Mouse (Mus musculus) 416B (cell line): ENCODE measurements around the gene Aldh1l1.

ENCODE experiments used
- DNase-seq: peaks from one replicate; pipeline ENCODE4 v3.0.0; 2011; ENCODE audit warnings: low read depth

Aldh1l1 gene

DNA sequence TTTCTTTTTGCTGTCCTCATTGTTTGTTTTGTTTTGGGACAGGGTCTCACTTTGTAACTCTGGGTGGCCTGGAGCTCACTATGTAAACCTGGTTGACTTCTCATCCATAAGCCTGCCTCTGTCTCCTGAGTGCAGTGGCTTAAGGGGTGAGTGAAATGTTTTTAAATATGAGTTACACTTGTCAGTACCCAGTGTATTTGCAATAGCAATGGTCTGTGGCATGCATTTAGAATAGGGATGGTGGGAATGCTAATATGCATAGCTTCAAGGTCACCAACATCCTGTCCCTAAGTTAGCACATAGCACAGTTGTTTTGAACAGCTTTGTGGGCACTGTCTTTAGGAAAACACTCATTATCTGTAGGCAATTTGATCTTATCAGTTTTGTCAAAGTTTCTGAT is 21.2 kb downstream of the Aldh1l1 start:
- no peak for DNase-seq

DNA sequence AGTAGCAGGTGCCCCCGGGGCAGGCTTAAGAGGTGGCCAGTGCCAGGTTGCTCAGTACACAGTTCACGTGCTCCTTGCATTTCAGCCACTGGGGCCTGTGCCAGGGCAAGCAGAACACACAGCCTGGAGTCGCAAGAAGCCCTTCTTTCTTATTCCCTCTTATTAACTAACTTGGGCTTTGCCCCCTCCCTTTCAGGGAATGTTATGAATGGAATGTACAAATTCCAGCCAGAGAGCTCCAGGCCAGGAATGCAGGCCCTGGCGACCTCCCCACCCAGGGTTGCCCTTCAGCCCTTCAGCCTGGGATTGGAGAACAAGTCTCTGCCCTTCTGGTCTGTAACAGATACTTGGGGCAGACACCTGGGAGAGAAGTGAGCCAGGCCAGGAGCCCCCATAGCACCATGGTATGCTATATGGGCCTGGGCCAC is 22.0 kb downstream of the Aldh1l1 start:
- DNase-seq = no peak

DNA sequence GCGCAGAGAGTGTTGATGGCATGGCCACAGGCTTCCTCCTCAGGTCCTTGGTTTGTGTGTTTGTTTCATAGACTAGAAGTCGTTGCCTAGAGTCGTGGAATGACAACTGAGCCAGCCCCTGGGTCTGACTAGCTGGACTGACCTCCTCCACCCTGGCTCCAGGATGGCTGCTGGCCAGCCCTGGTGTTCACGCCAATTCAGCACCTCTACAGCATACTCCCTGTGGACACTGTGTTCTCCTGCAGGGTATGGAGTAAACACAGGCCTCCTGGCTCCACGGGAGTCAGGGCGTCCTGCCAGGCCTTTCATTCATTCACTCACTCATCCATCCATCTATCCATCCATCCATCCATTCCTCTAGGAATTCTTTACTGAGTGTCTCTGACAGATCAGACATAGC is 22.9 kb downstream of the Aldh1l1 start:
- no peak for DNase-seq

DNA sequence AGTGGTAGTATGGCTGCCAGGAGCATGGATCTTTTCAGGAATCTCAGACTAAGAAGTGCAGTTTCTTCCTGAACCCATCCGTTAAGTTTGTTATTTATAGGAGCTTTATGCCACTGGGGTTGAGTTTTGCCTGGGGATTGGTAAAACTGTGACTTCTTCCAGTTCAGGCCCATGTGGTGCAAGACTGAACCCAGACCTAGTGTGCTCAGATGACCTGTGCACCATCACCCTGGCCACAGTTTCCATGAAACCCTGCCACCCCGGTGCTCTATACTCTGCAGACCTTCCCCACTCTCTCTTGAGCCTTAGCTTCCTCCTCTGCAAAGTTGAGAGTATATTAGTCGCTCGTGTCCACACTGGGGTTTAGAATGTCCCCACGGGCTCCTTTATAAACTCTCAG is 26.2 kb downstream of the Aldh1l1 start:
- no peak for DNase-seq

DNA sequence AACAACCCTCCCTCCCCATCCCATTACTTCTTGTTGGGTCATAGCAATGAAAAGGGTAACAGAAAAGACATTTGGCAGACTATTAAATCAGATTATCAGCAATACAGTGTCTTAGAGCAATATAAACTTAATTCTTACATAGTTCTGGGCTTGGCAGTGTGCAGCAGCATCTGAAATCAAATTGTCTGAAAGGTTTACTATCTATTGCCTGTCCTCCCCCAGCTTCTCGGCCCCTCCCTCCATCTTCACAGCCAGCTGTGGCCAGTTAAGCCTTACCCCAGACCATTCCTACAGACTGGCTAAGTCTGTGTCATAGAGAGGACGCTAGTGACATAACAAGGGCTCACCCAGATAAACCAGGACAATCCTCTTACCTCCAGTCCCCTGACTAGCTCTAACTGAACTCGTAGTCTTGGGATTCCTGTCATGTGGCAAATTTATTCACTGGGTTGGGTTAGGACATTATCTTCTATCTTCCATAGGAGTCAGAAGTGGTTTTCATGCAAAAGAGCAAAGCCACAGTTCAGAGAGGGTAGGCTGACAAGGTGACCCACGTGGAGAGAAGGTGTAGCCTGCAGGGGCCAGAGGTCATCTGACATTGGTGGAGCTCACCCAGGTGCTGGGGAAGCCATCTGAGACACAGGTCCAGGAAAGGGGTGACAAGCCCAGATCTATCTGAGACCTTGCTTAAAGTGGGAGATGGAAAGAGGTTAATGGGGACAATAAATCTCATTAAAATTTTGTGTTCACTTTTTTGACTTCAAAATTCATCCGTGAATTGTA is 27.0 kb downstream of the Aldh1l1 start:
- no peak for DNase-seq

DNA sequence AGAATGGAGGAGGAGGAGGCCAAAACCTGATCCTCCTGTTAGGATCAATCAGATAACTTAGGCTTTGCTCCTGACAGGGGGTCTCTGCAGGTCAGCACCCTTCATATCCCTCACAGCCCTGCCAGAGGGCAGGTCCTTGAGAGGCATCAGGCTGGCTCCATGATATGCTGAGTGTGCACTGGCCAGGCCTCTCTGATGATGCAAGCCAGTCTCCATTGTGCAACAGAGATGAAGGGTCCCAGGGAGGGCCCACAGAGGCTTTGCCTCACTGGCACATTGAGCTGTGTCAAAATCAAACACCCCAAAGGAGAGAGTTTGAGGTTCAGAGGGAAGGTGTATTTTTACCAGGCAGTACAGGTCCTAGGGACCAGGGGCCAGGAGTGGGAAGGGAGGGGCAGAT is 28.1 kb downstream of the Aldh1l1 start:
- DNase-seq = no peak

DNA sequence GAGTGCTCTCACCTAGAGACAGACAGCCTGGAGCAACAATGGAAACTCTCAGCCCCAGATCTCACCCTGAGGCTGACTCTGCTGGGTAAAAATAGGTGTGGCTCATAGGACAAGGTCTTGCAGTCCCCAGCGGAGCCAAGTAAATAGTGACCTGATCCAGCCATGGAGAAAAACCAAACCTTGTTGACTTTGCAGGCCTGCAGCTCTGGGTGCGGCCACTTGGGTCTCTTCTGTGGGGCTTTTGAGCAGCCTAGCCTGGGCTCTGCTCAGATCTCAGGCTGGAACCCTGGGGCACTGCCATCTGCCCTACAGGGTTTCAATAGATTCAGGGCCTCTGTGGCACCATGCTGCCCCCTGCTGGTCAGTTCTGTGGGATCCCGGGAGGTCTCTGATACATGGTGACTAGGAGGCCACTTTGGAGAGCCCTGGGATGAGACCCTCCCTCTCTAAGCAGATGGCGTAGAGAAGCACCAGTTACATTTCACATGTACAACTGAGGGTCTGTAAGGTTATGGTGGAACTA is 28.7 kb downstream of the Aldh1l1 start:
- DNase-seq = peak; percentile 37

DNA sequence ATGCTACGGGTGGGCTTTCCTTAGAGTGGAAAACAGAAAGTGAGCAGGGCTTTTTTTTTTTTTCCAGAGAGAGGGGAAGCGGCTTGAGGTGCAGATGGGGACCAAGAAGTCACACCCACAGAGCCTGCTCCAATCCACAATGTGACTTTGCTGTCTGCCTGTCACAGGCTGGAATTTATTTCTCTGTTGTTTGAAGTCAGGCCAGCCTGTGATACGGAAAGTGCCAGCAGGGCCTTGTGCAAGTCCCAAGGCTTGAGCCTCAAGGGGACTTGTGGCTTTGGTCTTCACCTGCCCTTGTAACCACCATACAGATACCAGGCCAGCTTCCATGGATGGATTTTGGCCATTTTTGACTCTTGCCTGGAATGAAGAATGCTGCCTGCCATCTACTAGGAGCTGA is 32.7 kb downstream of the Aldh1l1 start:
- DNase-seq = no peak

DNA sequence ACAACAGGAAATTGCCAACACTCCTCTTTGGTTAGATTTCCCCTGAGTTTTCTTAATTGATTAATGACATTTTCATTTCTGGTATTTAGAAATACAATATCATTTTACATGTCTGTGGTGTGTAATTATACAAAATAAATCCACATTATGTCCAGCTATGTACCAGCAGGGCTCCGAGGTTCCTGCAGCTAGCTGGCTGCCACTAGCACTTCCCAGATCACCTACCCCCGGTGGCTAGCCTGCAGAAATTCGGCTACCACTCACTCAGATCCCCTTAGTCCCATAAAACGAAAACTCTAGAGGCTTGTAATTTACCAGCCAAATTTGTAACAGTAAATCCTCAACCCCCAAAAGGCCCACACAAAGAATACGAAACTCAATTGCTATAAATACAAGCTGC is 33.1 kb downstream of the Aldh1l1 start:
- DNase-seq = no peak

DNA sequence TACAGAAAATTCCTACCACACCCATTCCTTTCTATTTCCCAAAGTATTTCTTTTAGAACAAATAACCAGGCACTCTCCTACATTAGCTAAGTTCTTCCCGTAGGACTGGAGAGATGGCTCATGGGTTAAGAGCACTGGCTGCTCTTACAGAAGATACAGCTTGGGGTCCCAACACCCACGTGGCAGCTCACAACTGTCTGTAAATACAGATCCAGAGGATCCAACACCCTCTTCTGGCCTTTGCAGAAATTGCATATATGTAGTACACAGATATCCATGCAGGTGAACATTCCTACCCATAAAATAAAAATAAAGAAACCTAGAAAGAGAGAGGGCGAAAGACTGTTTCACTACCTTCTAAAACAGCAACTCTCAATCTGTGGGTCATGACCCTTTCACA is 40.2 kb downstream of the Aldh1l1 start:
- DNase-seq = no peak

DNA sequence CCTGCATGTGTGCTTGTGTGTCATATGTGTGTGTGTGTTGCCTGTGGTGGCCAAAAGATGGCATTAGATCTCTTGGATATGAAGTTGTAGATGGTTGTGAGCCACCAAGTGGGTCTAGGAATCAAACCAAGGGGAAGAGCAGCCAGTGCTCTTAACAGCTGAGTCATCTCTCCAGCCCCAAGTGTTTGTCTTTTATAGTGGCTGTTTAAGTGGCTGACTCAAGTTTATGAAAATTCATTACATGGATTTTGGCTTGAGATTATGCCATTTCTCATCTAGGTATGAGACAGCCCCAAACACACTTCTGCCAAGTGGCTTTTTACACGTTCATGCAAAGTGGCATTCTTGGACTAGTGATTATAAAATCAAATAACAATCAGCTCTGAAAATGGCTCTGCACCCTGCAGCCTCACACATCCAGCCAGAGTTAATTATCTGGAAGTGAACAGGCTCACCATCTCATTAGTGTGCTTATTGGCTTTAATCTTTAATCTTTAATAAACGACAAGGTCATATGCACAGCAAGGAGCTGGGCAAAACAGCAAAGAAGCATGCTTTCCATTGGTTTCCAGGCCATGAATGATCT is 43.3 kb downstream of the Aldh1l1 start:
- peak; percentile 4 for DNase-seq

DNA sequence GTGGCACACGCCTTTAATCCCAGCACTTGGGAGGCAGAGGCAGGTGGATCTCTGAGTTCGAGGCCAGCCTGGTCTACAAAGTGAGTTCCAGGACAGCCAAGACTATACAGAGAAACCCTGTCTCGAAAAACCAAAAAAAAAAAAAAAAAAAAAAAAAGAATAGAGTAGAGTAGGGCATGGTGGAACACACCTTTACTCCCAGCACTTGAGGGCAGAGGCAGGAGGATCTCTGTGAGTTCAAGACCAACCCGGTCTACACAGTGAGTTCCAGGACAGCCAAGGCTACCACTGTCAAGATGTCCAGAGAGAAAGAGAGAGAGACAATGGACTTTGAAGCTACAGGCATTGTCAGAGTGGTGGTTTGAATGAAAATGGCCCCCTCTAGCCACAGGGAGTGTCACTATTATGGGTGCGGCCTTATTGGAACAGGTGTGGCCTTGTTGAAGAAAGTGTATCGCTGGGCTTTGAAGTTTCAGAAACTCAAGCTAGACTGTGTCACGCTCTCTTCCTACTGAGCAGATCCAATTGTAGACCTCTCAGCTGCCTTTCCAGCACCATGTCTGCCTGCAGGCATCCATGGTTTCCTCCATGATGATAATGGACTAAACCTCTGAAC is 46.5 kb downstream of the Aldh1l1 start:
- DNase-seq = no peak

DNA sequence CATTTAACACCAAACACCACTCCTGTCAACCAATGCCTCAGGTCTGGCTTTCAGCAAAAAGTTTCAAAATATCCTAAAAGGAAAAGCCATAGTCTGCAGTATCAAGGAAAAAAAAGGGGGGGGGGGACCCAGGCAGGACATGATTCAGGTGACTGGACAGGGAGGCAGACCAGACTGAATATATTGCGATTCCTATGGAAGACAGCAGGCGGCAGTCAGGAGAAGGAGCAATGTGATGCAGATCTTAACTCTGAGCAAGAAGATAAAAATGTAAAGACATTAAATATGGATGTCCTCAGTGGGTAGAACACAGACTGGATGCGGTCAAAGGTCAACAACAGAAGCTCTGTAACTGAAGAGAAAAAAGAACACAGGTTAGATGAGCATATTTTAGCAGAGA is 47.3 kb downstream of the Aldh1l1 start:
- peak; percentile 19 for DNase-seq

DNA sequence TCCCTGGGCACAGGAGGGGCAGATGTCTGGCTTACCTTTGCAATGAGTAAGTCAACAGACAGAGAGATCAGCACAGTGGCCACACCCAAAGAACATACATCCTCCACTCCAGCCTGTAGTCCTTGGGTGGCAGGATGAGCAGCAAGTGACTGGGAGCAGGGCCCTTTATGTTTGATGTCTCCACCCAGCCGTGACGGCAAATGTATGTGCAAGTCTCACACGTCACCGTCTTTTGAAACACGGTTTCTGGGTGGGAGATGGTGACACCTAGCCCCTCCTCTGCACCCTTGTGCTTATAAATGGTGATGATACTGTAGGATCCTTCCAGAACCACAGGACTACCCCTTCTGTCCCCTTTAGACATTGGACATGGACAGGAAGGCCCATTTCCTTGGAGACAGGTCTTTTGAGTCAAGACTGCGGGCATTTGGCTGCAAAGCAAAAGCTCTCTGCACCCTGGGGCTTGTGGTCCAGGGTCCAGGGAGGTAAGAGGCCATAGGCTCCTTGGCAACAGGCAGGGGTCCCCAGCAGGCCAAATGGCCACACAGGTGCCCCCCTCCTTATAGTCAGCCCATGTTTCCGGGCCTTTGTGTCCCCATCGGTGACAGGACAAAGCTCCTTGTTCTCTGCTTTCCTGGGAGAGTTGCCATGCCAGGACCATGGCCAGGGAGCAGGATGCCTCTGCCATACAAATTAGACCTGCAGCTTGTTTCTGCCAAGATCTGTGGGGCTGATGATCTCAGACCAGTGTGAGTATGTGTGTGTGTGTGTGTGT is 48.7 kb downstream of the Aldh1l1 start:
- DNase-seq = no peak

DNA sequence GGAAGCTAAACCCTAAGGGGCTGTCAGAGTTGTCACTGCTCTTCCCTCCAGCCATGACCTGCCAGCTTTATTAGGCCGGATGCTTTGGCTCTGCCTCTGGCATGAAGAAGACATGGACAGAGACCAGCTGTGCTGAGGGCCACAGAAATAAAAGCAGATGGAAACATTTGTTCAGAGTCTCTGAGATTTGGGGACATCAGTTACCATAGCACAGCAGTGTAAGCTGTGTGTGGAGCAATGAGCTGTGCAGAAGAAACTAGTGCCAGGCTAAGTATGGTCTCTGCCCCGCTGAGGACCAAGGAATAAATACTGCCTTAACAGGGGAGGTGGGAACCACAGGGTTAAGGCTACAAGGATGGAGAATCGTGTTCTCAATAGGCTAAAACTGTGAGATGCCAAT is 50.6 kb downstream of the Aldh1l1 start:
- no peak for DNase-seq

DNA sequence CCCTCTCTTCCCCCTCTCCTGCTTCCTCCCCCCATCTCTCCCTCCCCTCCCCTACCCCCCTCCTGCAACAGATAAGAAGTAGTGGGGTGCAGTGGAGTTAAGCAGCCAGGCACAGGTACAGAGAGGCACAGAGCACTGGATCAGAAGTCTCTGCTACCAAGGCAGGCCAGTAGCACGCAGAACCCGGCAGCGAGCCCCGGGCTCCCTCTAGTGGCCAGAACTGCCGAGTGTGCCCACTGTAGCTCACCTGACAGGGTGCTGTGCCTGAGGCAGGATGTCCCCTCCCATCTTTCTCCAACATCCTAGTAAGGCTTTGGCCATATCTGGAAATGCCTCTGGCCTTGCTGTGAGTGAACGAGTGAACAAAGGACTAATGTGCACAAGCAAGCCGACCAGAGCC is 51.7 kb downstream of the Aldh1l1 start:
- peak; percentile 40 for DNase-seq

DNA sequence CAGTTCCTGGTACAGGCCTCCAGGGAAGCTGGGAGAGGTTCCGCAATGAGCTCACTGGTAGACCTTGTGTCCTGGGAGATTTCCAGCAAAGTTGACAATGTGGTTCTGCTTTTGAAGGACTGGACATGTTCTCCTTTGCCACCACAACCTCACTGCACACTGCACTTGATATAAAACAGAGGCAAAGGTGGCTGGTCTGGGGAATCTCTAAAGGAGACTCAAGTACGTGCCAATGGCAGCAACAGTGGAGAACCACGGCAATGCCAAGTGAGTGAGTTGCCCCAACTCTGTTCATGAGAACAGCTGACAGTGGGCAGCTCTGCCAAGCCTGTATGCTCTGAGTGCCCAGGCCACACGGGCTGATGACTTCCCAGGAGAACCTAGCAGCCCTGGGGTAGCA is 53.0 kb downstream of the Aldh1l1 start:
- no peak for DNase-seq

DNA sequence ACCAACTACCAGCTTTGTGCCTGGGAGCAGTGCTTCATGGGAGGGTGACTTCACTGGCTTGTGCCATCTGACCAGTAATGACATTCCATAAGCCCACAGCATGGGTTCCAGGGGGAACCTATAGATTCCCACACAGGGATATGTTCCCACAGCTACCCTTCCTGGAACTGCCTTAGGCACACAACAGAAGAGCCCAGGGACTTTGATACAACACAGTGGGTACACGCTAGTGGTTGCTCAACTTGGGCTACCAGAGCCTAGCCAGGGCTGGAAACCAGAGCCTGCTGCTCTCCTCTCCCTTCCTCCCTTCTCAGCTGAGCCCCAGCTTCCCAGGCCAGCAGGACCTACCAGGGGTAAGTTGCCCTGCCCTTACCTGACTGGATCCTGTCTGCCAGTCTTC is 54.3 kb downstream of the Aldh1l1 start:
- no peak for DNase-seq

DNA sequence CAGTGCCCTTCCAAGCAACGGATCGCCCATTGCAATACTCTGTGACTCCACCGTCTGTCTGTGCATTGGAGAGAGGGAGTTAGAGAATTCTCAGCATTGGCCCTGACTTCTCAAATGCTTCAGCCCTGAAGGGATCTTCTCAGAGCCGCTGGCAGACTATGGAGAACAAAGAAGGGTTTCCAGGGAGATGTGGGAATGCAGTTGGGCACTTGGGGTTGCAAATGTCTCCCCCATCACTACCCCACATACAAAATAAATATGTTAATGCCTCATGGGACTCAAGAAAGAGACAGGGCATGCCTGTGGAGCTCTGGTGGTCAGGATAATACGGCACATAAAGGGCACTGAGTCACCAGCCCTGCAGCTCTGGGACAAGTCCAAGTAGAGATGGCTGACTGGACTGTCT is 55.1 kb downstream of the Aldh1l1 start:
- no peak for DNase-seq

DNA sequence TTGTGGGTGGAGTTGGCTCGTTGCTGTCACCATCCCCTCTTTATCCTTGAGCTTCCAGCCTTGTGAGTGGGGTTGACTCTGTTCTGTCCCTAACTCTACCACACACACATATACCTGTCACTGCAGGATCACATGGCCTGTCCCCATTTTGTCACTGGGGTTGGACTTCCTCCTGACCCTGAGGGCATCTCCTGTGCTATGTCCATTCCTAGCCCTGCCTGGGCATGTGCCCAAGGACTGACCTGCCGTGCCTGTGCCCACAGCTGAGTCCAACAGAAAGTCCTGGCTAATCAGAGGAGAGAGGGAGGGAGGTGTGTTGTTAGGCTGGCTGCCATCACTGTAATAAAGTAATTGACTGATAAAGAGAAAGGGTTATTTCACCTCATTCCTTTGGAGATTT is 58.2 kb downstream of the Aldh1l1 start:
- no peak for DNase-seq

DNA sequence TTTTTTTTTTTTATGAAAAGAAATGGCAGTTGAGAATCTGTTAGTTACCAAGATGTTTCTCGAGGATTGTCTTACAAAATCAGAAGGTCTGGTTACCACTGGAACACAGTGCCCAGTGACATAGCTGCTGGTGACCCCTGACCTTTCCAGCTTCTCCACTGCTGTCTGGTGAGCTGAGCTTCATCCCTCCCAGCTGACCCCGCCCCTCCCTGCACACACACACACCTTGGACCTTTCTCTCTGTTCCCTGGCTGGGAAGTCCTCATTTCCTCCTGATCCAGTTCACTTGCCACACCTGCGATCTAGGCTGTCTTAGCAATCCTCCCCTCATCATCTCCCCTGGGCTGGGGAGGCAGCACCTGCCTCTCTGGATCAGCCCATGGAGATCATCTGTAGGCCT is 60.0 kb downstream of the Aldh1l1 start:
- no peak for DNase-seq

DNA sequence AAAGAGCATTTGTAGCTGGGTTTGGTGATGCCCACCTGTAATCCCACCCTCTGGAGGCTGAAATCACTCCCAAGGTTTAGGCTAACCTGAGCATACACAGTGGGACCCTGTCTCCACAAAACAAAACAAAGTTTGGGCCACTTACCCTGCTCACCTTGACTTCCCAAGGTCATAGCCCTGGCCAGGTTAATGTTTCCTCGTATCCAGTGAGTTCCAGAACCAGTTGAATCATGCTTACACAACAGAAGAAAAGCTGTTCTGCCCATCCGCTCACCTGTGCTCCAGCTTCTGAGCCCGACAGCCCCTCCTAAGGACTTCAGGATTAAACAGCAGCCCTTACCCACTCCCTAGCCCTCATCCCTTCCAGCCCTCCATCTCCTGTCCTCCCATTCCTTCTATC is 60.8 kb downstream of the Aldh1l1 start:
- DNase-seq = no peak
